Mouse (Mus musculus) kidney, postnatal 10 days (tissue): ENCODE measurements around the gene Ak7.

Experiments
- DNase-seq: peaks from one replicate; pipeline ENCODE4 v3.0.0; 2021; ENCODE audit warnings: mixed read lengths

Gene Ak7

GRCm38 (mm10) chr12:105705799-105706487 is at the start of gene Ak7:
Gene Ak7 (plus strand): TSS chr12:105705976.
- DNase-seq = peak; percentile 87

- DNase-seq = no peak
Observed at GRCm38 (mm10) chr12:105676274-105676673, 29.5 kb upstream of the Ak7 start.

GRCm38 (mm10) chr12:105678211-105678610 is 27.6 kb upstream of the Ak7 start:
- DNase-seq = no peak

- DNase-seq = no peak
Observed at GRCm38 (mm10) chr12:105678762-105679161, 27.0 kb upstream of the Ak7 start.

GRCm38 (mm10) chr12:105683933-105684901 is 21.6 kb upstream of the Ak7 start, which contains the start of gene Gskip:
Gene Gskip (plus strand): TSS chr12:105684829.
- peak; percentile 55 for DNase-seq

- peak; percentile 99 for DNase-seq
Observed at GRCm38 (mm10) chr12:105685001-105685691, 20.6 kb upstream of the Ak7 start, which contains the start of gene Atg2b. Gene Atg2b (minus strand): TSS chr12:105685211.

GRCm38 (mm10) chr12:105686791-105687190 is 19.0 kb upstream of the Ak7 start:
- no peak for DNase-seq

GRCm38 (mm10) chr12:105687416-105687815 is 18.4 kb upstream of the Ak7 start:
- no peak for DNase-seq

GRCm38 (mm10) chr12:105688546-105688945 is 17.2 kb upstream of the Ak7 start:
- DNase-seq = no peak

GRCm38 (mm10) chr12:105689435-105689834 is 16.3 kb upstream of the Ak7 start:
- no peak for DNase-seq

- DNase-seq = no peak
Observed at GRCm38 (mm10) chr12:105694021-105694420, 11.8 kb upstream of the Ak7 start.

- DNase-seq = no peak
Observed at GRCm38 (mm10) chr12:105695848-105696247, 9.9 kb upstream of the Ak7 start.

GRCm38 (mm10) chr12:105697104-105697780 is 8.5 kb upstream of the Ak7 start:
- no peak for DNase-seq

- DNase-seq = no peak
Observed at GRCm38 (mm10) chr12:105700433-105700832, 5.3 kb upstream of the Ak7 start.

GRCm38 (mm10) chr12:105718616-105719015 is 12.8 kb downstream of the Ak7 start:
- peak; percentile 34 for DNase-seq

GRCm38 (mm10) chr12:105720196-105720595 is 14.4 kb downstream of the Ak7 start:
- no peak for DNase-seq

GRCm38 (mm10) chr12:105721452-105722132 is 15.8 kb downstream of the Ak7 start:
- no peak for DNase-seq

GRCm38 (mm10) chr12:105722657-105723056 is 16.9 kb downstream of the Ak7 start:
- no peak for DNase-seq

- DNase-seq = no peak
Observed at GRCm38 (mm10) chr12:105724616-105725015, 18.8 kb downstream of the Ak7 start.

- no peak for DNase-seq
Observed at GRCm38 (mm10) chr12:105725736-105726135, 20.0 kb downstream of the Ak7 start.

- no peak for DNase-seq
Observed at GRCm38 (mm10) chr12:105727268-105727667, 21.5 kb downstream of the Ak7 start.

GRCm38 (mm10) chr12:105727964-105728363 is 22.2 kb downstream of the Ak7 start:
- DNase-seq = peak; percentile 59
